Mouse (Mus musculus): ENCODE measurements around the gene Tmem109.

GRCm38 (mm10) chr19:10878201-10878837 lies 3.5 kb downstream of the Tmem109 start:
- TF ChIP-seq POLR2A (IDR thresholded peaks at IDR 0.05; ENCODE audit: insufficient read length, low read depth) (no peak), MAX (IDR thresholded peaks at IDR 0.05; ENCODE audit: low read depth) (no peak), E2F4 (IDR thresholded peaks at IDR 0.05; ENCODE audit: insufficient read depth) (no peak), TCF3 (IDR thresholded peaks at IDR 0.05; ENCODE audit: insufficient read length, low read depth) (no peak), TCF12 (IDR thresholded peaks at IDR 0.05; ENCODE audit: insufficient read depth, poor library complexity, severe bottlenecking) (no peak)

All from myocyte (in vitro differentiated cells).